Mouse (Mus musculus): ENCODE data around the gene Dlg2.

DNA sequence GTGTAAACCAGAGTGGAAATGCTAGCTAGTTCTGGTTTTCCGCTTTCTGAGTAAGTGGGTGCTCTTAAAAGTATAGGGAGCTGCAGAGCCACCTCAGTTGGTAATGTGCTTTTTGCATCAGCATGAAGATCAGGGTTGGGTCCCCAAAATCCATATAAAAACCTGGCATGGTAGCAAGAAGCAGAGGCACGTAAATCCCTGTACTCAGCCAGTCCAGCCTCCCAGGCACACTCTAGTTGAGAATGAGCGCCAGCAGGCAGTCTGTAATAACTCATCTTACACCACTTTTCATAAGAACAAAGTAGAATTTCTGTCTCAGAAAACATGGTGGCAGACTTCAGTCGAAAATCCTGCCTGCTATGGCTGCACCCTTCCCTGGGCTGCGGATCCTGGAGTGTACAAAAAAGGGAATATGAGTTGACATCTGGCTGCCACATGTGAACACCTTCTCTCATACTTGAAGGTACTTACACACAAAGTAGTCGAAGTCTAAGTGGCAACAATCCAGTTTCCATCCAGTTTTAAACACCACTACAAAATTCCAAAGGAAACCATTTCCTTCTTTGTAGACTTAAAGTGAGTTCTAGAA is 1915.7 kb downstream of the Dlg2 start:
- TF ChIP-seq POLR2A (IDR thresholded peaks at IDR 0.05; ENCODE audit: control insufficient read depth, extremely low read depth, insufficient read depth, low read length, poor library complexity) (no peak), CTCF (IDR thresholded peaks at IDR 0.05; ENCODE audit: borderline replicate concordance, control insufficient read depth, extremely low read depth, insufficient read depth, low read length, poor library complexity) (no peak)
